Mouse (Mus musculus) urinary bladder, postnatal 25 days (tissue): ENCODE data around the gene Ndufs5.

Source experiments
- DNase-seq: peaks from one replicate; pipeline ENCODE4 v3.0.0; 2022; ENCODE audit warnings: low spot score

Gene Ndufs5

DNA sequence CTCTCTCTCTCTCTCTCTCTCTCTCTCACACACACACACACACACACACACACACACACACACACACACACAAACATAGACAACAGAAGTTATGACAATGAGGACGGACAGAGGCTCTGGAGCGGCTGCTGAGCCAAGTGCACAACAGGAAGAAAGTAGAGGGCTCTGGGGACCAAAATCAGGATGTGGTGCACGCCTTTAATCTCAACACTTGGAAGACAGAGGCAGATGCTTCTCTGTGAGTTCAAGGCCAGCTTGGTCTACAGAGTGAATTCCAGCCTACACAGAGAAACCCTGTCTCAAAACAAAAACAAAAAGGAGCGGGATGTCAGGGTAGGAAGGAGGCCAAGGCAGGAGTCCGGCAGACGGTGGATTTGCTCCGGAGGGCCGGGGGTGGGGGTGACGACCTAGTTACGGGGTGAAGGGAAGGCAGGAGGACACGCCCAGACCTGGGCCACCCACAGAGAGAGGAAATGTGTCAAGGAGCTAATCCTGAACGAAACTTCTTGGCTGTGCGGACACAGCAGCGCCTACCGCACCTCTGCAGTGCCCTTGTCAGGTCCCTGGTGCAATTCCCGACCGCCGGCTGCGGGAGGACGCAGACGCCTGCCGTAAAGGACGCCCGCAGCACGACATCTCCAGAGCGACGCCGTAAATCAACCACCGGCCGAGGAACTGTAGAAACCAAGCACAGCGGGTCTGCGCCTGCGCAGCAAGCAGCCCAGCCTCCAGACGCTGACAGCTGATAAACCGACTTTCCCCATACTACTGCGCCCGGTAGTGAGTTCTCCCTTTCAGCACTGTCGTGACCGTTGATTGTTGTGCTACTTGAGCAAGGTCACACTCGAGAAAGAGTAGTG, at the start of gene Ndufs5:
Gene Ndufs5 (minus strand): TSS at position 629 of the 860 bp plus-strand sequence.
- DNase-seq, result peak; percentile 97

DNA sequence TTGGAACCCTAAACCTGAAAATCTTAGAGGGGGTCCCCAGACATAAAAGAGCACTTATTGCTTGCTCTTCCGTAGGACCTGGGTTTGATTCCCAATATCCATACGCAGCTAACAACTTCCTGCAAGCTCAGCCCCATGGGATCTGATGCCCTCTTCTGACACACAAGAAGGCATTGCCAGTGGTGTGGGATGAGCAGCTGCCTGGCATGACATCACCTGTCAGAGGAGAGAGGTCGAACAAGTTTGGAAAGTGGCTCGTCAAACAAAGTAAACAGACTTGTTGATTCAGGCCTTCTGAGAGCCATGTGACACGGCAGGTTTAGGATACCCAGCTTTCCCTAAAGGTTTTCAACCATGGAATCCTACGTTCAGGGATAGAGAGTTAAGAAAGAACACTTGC, 47.1 kb upstream of the Ndufs5 start:
- DNase-seq, result no peak

DNA sequence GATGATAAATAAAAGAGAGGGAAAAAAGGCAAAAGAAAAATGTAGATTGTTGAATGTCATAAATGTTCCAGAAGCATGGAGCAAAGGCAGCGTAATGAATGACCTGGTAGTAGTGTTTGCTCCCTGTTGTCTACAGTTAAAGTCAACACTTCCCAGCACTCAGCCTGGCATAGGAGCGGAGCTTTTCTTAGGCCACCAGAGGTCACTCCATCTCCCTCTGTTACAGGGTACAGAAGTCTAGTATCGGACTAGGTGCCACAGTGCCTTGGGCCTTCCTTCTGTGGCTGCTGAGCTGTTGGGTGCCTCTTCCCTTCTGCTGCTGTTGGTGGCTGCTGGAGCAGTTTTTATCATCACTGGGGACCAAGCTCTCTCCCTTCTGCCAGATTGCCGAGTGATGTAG, 40.3 kb upstream of the Ndufs5 start:
- DNase-seq, result no peak

DNA sequence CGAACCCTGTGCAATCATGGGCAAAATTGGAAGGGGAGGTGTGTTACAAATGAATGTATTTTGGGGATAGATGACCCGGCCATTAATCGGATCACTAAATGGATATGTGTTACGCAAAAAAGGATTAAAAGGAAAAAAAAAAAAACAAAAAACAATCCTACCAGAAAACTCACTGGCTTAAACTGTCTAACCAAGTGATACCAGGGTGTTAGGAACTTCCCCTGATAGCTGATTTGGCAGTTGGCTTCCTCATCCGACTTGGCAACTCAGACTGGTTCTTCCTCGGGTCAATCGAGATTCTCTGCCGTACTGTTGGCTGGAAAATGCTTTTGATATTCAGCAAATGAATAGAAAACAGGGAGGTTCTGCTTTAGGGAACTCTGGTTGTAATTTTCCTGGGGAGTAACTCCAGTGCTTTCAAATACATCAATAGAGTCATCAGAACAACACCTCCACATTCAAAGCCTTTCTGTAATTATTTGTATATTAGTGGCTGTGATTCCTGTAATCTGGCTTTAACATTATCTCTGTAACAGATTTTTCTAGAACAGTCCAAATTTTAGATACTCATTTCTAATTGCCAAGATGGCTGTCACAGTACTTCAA, 32.8 kb upstream of the Ndufs5 start:
- no peak for DNase-seq

DNA sequence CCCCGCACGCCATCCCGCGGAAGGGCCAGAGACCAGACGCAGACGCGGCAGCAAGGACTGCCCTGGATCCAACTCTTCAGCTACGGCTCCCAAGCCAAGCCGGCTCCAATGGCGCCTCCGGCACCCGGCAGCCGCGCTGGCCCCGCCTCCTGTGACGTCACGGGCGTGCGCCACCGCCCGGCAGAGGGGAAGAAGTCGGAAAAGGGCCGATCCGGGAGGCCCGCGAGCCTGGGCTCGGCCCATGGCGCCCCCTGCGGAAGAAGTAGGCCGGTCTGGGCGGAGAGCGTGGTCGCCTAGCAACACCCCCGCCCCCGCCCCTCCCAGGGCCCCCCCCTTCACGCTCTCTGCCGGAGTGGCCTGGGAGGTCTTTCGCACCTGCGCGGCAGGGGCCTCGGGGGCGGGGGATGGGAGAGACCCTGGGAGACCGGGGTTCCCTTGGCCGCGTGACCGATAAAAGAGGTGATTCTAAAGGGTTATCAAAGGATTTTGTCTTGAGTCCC, 32.2 kb upstream of the Ndufs5 start, which contains the start of gene Akirin1:
Gene Akirin1 (minus strand): TSS at position 194 of the 500 bp plus-strand sequence.
- peak; percentile 99 for DNase-seq

DNA sequence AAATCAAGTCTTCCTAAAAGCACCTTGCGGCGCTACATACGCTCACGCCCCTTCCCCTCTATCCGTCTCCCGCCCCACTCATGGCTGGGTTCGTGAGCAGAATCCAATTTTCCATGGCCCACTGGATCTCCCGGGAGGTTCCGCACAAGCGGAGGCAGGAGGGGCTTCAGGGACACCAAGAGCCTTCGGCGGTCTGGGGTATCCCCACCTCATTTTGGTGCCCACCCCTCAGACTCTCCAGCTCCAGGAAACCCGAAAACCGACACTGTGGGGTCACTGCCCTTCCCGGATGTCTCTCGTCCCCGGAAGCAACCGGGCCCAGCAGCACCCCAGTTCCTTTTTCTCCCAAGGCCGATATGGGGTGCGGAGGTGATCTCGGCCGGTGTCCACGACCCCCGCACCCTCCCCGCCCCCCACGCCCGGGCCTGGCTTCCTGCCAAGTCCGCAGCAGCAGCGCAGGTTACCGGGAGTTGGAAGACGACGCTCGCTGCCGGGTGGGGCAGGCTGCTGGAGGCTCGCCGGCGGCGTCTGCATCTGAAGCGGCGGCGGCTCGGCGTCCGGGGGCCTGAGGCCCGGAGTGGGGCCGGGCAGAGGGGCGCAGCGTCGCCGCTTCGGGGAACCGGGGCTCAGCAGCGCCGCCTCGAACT, 31.6 kb upstream of the Ndufs5 start:
- DNase-seq, result peak; percentile 42

DNA sequence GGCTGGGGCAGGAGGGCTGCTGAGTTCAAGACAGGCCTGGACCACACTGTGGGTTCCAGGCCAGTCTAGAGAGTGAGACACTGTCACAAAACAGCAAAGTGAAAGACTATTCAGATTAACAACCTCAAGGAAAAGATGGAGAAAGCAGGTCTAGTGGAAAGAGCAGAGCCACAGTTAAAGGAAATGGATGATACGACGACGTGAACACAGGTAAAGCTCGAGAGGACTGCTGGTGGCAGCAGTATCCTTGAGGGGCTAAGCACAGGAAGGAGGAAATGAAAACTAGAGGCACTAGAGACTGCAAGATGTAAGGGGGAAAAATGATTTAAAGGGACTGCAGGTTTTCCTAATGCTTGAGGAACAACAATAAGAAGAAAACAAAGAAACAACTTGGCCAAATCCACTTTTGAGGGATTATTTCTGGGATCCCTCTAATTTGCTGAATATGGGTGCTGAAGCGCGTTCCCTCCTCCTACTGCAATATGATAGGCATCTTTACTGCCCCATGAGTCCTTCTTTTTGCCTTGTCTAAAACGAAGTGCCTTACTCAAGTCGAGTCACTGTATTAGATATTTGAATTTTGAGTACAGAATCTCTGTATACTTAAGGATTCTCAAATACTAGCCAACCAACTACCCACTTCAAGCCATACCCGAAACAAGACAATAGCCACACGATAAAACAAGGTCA, 30.9 kb upstream of the Ndufs5 start:
- no peak for DNase-seq

DNA sequence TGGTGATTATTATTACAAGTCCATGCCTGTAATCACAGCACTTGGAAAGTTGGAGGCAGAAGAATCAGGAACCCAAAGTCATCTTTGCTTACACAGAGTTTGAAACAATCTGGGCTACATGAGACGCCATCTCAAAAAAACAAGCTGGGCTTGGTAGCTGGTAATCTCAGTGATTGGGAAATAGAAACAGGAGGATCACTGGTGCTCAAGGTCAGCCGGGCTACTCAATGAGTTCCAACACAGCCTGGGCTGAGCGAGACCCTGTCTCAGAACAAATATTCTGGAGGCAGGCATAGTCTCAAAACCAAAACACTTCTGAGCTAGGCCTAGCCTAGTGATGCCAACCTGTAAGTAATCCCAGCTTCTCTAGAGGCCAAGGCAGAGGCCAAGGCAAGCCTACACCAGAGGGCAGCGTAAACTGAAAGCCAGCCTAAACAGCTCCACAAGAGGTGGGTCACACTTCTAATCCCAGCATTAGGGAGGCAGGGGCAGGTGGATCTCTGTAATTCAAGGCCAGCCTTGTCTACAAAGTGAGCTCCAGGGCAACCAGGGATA, 27.3 kb upstream of the Ndufs5 start:
- no peak for DNase-seq

DNA sequence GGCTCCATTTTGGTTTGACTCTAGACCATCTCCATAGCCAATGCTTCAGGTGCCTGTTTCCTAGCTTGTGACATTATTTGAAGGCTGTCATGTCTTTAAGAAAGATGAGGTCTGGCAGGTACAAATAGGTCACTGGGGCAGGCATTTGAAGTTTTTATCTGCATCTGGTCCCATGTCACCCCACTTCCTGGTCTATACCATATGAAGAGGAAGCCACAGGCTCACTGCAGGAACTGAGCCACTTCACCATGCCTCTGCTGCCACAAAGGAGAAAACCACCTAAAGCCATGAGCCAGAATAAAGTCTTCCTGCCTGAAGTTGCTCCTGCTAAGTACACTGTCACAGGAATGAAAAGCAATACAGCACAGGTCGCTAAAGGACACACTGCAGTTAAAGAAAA, 24.9 kb upstream of the Ndufs5 start:
- no peak for DNase-seq

DNA sequence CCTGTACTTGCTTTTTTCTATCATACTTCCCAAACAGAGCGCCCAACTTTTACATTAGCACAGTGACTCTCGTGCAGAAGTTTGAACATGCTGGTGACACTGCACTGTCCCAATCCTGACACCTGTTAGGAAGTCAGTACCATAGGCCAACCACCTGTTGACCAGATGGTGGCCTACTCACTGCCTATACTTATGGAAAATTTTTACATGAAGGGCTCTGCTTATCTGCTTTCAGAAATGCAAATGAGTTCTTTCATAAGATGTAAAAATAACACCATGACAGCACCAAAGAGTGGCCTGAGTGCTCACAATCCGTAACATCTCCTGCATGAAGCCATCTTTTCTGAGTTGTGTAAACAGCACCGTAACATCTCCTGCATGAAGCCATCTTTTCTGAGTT, 20.7 kb upstream of the Ndufs5 start:
- no peak for DNase-seq

DNA sequence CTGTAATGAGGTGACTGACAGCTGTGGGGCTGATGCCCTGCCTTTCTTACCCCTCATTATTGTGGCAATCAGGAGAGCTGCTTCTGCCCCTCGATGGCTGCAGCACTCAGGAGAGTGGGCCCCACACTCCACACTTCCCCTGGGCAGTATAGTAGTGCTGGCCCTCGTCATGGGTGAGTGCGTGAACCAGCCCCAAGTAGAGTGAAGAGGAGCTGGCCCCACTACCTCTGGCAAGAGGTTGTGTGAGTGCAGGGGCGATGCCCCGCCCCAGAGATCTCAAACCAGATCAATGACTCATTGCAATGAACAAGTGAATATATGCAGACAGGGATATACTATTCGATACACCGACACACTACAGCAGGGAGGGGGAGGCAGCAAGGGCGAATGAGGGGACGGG, 15.5 kb upstream of the Ndufs5 start:
- no peak for DNase-seq

DNA sequence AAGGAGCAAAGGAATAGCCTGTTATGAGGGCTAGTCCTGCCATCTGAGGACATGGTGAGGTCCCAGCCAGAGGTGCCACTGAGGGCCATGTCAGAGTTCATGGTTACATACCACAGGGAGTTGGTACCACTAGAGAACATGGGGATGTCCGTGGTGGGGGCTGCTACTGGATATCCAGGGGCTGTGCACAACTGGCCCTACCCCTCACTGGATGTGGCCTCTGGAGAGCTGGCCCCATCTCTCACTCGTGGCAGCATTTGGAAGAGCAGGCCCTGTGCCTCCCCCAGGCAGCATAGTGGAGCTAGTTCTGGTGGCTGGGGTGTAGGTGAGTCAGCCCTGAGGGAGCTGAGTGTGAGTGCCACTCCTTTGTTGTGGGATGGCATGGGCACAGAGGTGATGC, 14.9 kb upstream of the Ndufs5 start:
- no peak for DNase-seq

DNA sequence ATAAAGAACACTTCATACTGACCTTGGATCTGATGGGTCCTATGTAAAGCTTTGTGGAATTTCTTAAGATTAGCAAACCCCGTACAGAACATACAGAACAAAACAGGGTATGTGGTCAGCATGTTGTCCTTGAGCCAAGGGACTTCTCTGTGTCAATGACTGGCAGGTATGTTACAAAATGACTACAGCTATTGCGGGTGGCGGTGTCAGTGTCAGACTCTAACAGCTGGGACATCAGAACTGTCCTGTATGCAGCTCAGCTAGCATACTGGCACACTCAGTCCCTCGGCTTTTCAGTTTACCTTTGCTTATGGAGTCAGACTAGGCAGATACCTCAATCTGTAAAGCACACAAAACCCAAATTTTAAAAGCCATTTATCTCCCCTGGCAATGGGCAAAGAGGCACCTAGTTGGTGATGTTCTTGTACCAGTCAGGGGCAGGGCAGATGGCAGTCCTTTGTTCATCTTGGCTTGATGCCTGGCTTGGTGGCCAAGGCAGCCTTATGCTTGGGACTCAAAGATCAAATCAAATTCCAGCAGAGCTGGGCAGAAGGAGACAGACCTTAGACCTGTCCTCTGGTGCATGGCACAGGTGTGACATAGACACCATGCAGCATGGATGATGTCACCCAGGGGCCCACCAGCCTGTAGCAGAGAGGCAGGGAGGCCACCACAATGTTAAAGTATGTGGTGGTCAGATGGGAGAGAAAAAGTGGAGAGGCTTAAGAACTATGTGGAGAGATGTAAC, 14.3 kb upstream of the Ndufs5 start:
- no peak for DNase-seq

DNA sequence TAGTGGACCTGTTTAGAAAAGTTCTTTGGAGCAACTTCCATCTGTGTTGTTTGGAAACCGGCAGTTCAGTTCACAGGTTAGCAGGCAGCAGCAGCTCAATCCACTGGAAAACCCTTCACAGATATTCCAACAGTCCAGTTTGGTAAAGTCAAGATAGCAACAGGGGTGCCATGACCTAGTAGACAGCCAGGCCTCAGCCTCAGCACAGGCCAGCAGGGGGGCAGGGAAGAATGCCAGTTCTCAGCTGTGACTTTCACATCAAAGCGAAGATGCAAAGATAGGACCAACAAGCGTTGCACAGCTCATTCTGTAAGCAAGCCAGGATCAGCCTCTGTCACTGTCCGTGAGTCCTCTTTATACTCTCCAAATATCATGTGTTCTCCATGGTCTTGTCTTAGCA, 3.8 kb upstream of the Ndufs5 start:
- DNase-seq, result no peak

DNA sequence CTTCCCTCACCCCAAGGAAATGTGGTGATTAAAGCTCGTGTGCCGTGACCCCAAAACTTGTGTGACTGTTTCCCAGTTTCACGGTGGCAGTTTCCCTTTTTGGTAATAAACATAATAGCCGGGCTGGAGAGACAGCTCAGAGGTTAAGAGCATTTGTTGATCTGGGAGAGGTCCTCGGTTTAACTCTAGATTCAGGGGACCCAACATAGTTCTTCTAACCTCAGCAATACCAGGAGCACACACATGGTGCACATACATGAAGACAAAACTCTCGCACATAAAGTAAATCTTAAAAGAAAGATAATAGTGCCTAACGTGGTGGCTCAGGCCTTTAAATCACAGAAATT, 405 bp upstream of the Ndufs5 start:
- no peak for DNase-seq

DNA sequence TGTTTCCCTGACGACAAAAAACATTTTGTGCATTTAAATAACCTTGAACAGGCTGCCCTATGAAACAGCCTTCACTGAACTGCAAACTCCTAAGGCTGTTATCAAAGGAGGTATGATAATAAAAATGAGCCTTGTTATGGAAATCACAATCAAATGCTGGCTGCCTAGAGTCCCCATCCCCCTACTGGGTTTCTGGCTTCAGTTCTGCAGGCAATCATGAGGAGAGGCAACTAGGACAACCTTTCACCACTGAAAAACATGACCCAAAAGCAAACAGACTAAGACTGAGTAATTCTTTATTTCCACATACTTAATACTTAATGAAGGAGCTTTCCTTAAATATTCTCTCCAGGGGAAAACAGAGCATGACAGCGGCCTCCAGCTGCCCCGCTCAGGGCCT, 5.6 kb downstream of the Ndufs5 start:
- DNase-seq, result no peak

DNA sequence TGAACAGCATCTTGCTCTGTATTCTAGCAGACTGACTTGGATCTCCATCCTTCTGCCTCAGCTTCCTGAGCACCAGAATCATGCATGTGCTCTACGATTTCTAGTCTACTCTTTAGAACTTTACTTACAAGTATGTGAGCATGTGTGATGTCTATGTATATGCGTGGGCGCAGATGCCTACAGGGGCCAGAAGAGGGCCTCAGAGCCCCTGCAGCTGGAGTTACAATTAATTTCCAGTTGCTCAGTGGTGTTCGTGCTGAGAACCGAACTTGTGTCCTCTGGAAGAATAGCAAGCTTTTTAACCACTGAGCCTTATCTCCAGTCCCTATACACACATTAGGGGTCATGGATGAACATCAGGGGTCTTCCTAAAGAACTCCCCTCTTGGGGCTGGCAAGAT, 10.7 kb downstream of the Ndufs5 start:
- DNase-seq, result no peak

DNA sequence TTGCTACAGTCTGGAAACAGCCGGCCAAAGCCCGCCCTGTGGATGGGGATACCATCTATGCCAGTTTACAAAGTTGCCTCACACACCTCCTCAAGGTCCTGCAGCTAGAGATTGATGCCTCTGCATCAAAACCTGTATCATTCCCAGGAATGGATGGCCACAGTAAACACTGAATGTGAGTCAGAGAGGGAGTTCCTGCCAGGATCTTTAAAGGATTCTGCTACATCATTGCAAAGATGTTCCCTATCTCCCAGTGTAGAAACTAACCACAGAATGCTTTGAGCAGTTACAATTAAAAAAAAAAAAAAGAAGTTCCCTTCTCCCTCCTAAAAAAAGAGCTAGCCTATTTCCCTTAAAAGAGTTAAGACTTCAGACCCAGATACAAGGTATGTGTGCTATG, 12.7 kb downstream of the Ndufs5 start:
- DNase-seq, result no peak

DNA sequence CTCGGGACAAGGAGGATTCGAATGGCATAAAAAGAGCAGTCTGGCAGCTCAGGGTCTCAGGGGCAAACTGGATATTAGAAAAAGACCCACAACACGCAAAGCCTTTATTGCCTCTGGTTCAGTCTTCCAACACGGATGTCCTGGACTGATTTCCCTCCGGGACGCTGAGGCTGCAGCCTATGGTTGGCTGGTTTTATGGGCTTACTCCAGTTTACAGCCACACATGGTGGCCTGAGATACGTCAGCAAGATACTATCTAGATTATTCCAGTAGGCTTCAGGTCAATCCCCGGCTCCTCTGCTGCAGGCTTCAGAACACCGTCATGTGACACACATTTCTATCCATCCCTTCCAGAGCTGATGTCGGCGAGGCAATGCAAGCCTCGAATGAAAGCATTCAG, 24.6 kb downstream of the Ndufs5 start:
- DNase-seq, result no peak

DNA sequence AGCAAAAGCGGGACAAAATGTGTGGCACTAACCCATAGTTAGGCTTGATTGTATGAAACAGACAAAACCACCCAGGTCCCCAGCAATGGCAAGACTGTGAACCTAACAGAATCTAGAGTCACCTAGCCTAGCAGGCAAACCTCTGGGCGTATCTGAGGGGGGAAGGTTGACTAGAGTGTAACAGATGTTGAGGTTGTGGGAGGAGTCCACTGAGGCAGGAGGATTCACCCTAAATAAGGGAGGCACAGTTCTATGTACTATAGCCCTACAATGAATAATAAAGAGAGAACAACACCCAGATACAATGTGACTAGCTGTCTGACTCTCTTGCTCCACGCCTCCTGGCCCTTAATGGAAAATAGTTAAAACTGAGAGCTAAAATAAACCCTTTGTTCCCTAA, 25.9 kb downstream of the Ndufs5 start:
- no peak for DNase-seq

DNA sequence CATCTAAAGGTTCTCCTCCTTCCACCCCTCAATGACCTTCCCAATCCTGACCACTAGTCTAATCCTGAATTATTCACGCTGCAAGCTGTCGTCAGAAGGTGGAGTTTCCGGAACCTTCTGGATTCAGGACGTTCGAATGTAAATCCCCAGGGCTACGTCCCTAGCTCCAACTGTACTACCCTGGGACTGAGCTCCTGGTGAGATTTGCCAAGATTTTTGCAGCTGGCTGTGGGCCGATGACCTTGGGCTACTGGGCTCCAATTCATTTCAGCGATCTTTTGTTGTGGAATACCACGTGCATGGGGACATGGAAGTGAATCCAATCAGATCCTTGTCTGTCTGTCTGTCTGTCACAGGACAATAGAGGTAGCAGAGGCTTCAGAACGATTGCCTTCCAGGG, 27.7 kb downstream of the Ndufs5 start:
- DNase-seq, result no peak
